Mouse (Mus musculus): ENCODE measurements at regions not wholly inside any gene's neighbourhood (a gene's known extent, or its start where the extent isn't known, plus 50 kb on each side); places are given as distances from the start of the nearest gene placed in this dataset.

GRCm38 (mm10) chr7:73245431-73245830 lies 129.9 kb upstream of the Rgma start:
- TF ChIP-seq CTCF (IDR thresholded peaks at IDR 0.05; ENCODE audit: extremely low read depth, insufficient read length, insufficient replicate concordance, low read depth, low read length) (no peak), POLR2A (IDR thresholded peaks at IDR 0.05; ENCODE audit: low read depth, low read length) (no peak)
